Mouse (Mus musculus) neural tube, embryonic 13.5 days (tissue): Measurements from ENCODE around the gene Cenpx. TPM values are rescaled to one million over a fixed set of nuclear protein-coding genes. Genes with fewer than 3 reads are reported as not detected.
"Not testable (repeated sequence)": the region's sequence is repeated elsewhere in the genome, so short reads cannot be mapped to it uniquely, and the experiment has no call there.

ENCODE experiments used
- ATAC-seq: fragments of 200-750 bp; cut with Nextera tagmentation; 2 replicates; pipeline ENCODE4 v1.8.0; 2017; ENCODE audit warnings: low read depth, mild to moderate bottlenecking, moderate TSS enrichment, moderate library complexity
- H3K27ac ChIP-seq: fragments of 300-500 bp; sonication (generic); replicated peaks from 2 replicates; pipeline ENCODE4 v1.5.1; 2015; ENCODE audit warnings: moderate library complexity, mild to moderate bottlenecking, inconsistent platforms
- H3K27me3 ChIP-seq: fragments of 300-500 bp; sonication (generic); 2 replicates; pipeline ENCODE4 v1.6.1; 2015; ENCODE audit warnings: mild to moderate bottlenecking, inconsistent platforms
- H3K36me3 ChIP-seq: fragments of 300-500 bp; sonication (generic); 2 replicates; pipeline ENCODE4 v1.6.1; 2015; ENCODE audit warnings: mild to moderate bottlenecking, inconsistent platforms
- H3K4me1 ChIP-seq: fragments of 300-500 bp; sonication (generic); replicated peaks from 2 replicates; pipeline ENCODE4 v1.6.1; 2015; ENCODE audit warnings: inconsistent platforms
- H3K4me2 ChIP-seq: fragments of 300-500 bp; sonication (generic); 2 replicates; pipeline ENCODE4 v1.6.1; 2015; ENCODE audit warnings: inconsistent platforms, mild to moderate bottlenecking, moderate library complexity
- H3K4me3 ChIP-seq: fragments of 300-500 bp; sonication (generic); 2 replicates; pipeline ENCODE4 v1.5.1; 2015; ENCODE audit warnings: mild to moderate bottlenecking, inconsistent platforms
- H3K9ac ChIP-seq: fragments of 300-500 bp; sonication (generic); 2 replicates; pipeline ENCODE4 v1.6.1; 2015; ENCODE audit warnings: moderate library complexity, mild to moderate bottlenecking, inconsistent platforms
- H3K9me3 ChIP-seq: fragments of 300-500 bp; sonication (generic); 2 replicates; pipeline ENCODE4 v1.6.1; 2016; ENCODE audit warnings: inconsistent platforms
- WGBS: fragments of 180-500 bp; shearing (Covaris S2); methylation state at CpG from one replicate; pipeline ENCODE4 v1.1.7; 2015; 5-methylcytosine and 5-hydroxymethylcytosine counted together
- polyA plus RNA-seq: library from polyadenylated mRNA; unstranded; fragments of >200 nt; fragmentation: Nextera tagmentation; extraction: Ambion mirVana; gene quantifications from 2 replicates; pipeline ENCODE4 v1.2.1, GENCODE M21; 2015

Cenpx gene
- polyA plus RNA-seq, 1 experiment from 2014 or later: 101 TPM

DNA sequence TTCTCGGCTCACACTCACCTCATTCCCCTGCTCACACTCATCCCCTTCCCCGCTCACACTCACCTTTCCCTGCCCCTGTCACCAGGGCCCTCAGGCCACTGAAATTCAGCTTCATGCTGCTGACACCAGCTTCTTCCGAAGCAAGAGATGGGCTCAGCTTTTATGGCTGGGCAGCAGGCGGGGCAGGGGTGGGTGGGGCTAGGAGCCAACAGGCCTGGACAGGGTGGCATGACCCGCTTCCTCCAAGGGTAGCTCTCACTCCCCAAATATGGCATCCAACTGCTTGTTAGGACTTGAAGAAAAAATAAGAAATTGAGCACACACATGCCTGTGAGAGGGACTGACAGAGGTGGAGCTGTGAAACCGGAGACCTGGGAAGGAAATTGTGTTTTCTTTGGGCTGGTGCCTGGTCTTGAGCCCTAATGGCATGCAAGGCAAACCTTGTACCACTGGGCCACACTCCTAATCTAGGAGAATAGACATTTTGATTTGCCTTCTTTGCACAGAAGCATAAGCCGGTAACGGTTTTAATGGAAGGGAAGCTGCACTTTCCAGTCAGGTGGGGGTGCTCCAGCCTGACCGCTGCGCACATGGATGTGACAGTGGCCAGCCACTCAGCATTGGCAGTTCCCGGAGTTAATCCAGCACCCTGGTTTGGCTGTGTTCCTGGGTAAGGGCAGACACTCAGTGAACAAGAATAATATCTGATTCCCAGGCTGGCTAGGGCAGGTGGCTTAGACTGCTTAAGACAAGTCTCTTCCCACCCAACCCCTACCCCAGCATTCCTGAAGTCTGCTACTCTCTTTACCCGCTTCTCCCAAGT is 18.5 kb upstream of the Cenpx start, which contains the start of gene Cbr2:
Gene Cbr2 (minus strand): TSS at position 257 of the 823 bp plus-strand sequence.
- 68% methylated on average over 12 of the region's 12 CpGs for WGBS
- Histone ChIP-seq H3K9me3 (no peaks in the 10 kb centered on the region), H3K27ac (no peak within 1 kb of the TSS), H3K4me2 (no peak within 1 kb of the TSS), H3K4me3 (no peak within 1 kb of the TSS), H3K4me1 (0 out of 2 replicates have a peak, but pooled peaks cover 4% of the 10 kb centered on the region), H3K36me3 (no peaks in the 10 kb centered on the region), H3K9ac (no peak within 1 kb of the TSS), H3K27me3 (peaks cover 6% of the 10 kb centered on the region)
- no peak for ATAC-seq

- ATAC-seq: no peak
- no peak overlapping the region for H3K9ac ChIP-seq
- H3K4me3 ChIP-seq: no peak overlapping the region
- no peaks in the 10 kb centered on the region for H3K36me3 ChIP-seq
- no peaks in the 10 kb centered on the region for H3K9me3 ChIP-seq
- 100% methylated on average over 1 of the region's 1 CpGs for WGBS
- H3K27ac ChIP-seq: no peak overlapping the region
- H3K4me2 ChIP-seq: no peak overlapping the region
- H3K4me1 ChIP-seq: peaks cover 10% of the 10 kb centered on the region
- peaks cover 6% of the 10 kb centered on the region for H3K27me3 ChIP-seq
Observed at GRCm38 (mm10) chr11:120731395-120731794, 17.9 kb upstream of the Cenpx start.

- Histone ChIP-seq H3K4me1 (peaks cover 14% of the 10 kb centered on the region), H3K27me3 (peaks cover 7% of the 10 kb centered on the region), H3K9ac (no peak overlapping the region), H3K4me2 (no peak overlapping the region), H3K27ac (no peak overlapping the region), H3K36me3 (no peaks in the 10 kb centered on the region), H3K9me3 (no peaks in the 10 kb centered on the region), H3K4me3 (no peak overlapping the region)
- WGBS: 88% methylated on average over 10 of the region's 10 CpGs
- ATAC-seq: no peak
Observed at GRCm38 (mm10) chr11:120730331-120730870, 16.9 kb upstream of the Cenpx start.

GRCm38 (mm10) chr11:120729432-120730050 is 16.0 kb upstream of the Cenpx start:
- peaks cover 14% of the 10 kb centered on the region for H3K4me1 ChIP-seq
- 3% methylated on average over 18 of the region's 21 CpGs for WGBS
- not testable (repeated sequence) for H3K9me3 ChIP-seq, H3K9ac ChIP-seq, H3K36me3 ChIP-seq, ATAC-seq, H3K27ac ChIP-seq, H3K4me3 ChIP-seq, H3K27me3 ChIP-seq
- H3K4me2 ChIP-seq: peak overlapping the region; percentile 35

DNA sequence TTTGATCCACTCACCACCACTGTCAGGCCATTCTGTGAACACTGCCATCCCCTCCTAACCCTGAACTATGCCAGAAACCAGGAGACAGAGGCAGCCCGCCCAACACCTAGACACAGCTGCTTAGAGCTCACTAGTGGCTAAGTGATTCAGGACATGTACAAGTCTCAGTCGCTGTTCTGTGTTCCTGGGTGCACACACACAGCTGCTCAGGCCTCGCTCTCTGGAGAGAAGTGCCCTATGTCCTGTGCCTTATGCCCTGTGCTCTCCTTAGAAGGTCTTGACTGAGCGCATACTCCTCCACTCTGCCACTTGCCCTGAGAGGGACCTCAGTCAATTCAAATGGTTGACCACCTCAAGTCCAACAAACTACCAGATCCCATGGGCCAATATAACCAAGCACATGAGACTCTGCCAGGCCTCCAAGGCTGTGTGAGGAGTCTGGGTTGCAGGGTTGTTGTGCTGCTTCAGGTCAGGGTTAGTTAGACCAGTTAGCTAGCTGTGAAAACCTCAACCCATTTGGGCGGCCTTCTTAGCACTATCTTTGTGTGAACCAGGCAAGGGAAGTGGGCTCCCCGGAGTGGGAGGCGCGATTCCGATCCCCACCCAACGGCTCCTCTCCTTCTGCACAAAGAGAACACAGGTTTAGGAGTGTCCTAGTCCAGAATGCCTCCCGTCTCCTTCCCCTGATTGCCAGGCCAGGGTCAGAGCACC is 15.1 kb upstream of the Cenpx start:
- ATAC-seq: no peak
- no peaks in the 10 kb centered on the region for H3K9me3 ChIP-seq
- H3K4me2 ChIP-seq: no peak overlapping the region
- peaks cover 10% of the 10 kb centered on the region for H3K27me3 ChIP-seq
- no peak overlapping the region for H3K9ac ChIP-seq
- H3K4me1 ChIP-seq: peaks cover 14% of the 10 kb centered on the region
- no peak overlapping the region for H3K4me3 ChIP-seq
- H3K36me3 ChIP-seq: peaks cover 6% of the 10 kb centered on the region; the same call in 1 of the 2 replicates
- 68% methylated on average over 11 of the region's 11 CpGs for WGBS
- no peak overlapping the region for H3K27ac ChIP-seq

GRCm38 (mm10) chr11:120727564-120727963 is 14.0 kb upstream of the Cenpx start:
- peak overlapping the region; percentile 81 for H3K4me2 ChIP-seq
- no peak overlapping the region for H3K9ac ChIP-seq
- H3K4me1 ChIP-seq: peaks cover 18% of the 10 kb centered on the region
- peaks cover 11% of the 10 kb centered on the region; the same call in 1 of the 2 replicates for H3K36me3 ChIP-seq
- no peaks in the 10 kb centered on the region for H3K9me3 ChIP-seq
- no peak for ATAC-seq
- H3K27me3 ChIP-seq: peaks cover 13% of the 10 kb centered on the region
- no peak overlapping the region for H3K4me3 ChIP-seq
- no peak overlapping the region for H3K27ac ChIP-seq
- 59% methylated on average over 12 of the region's 12 CpGs for WGBS

- peaks cover 17% of the 10 kb centered on the region for H3K27me3 ChIP-seq
Observed at GRCm38 (mm10) chr11:120727169-120727527, 13.6 kb upstream of the Cenpx start, which contains the start of gene Dcxr. Dcxr (minus strand) TSS chr11:120727281.

GRCm38 (mm10) chr11:120726243-120727168 is 13.0 kb upstream of the Cenpx start:
- Histone ChIP-seq H3K36me3 (peaks cover 11% of the 10 kb centered on the region; the same call in 1 of the 2 replicates), H3K9me3 (no peaks in the 10 kb centered on the region), H3K4me2 (peak overlapping the region; percentile 81), H3K4me3 (peak overlapping the region; percentile 55), H3K27ac (no peak overlapping the region), H3K4me1 (peaks cover 28% of the 10 kb centered on the region), H3K9ac (peak overlapping the region; percentile 77), H3K27me3 (peaks cover 18% of the 10 kb centered on the region)
- WGBS: 16% methylated on average over 36 of the region's 36 CpGs
- peak; percentile 24; the same call in 1 of the 2 replicates for ATAC-seq

More at GRCm38 (mm10) chr11:120727169-120727527, 13.6 kb upstream of the Cenpx start, which contains the start of gene Dcxr:
- H3K9ac ChIP-seq: peak within 1 kb of the TSS; percentile 77
- H3K4me2 ChIP-seq: peak within 1 kb of the TSS; percentile 81
- H3K4me3 ChIP-seq: peak within 1 kb of the TSS; percentile 55
- no peaks in the 10 kb centered on the region for H3K9me3 ChIP-seq
- H3K27ac ChIP-seq: no peak within 1 kb of the TSS
- peaks cover 11% of the 10 kb centered on the region; the same call in 1 of the 2 replicates for H3K36me3 ChIP-seq
- peak; percentile 85 for ATAC-seq
- H3K4me1 ChIP-seq: peaks cover 22% of the 10 kb centered on the region
- WGBS: under 1% methylated on average over 14 of the region's 14 CpGs

GRCm38 (mm10) chr11:120723509-120723908 is 10.0 kb upstream of the Cenpx start:
- WGBS: 87% methylated on average over 7 of the region's 7 CpGs
- Histone ChIP-seq H3K4me2 (no peak overlapping the region), H3K4me1 (peaks cover 33% of the 10 kb centered on the region), H3K27ac (no peak overlapping the region), H3K4me3 (no peak overlapping the region), H3K27me3 (peaks cover 12% of the 10 kb centered on the region), H3K36me3 (peaks cover 27% of the 10 kb centered on the region), H3K9ac (0 out of 2 replicates have a peak overlapping the region, but pooled peaks have one; percentile 26), H3K9me3 (no peaks in the 10 kb centered on the region)
- no peak for ATAC-seq

DNA sequence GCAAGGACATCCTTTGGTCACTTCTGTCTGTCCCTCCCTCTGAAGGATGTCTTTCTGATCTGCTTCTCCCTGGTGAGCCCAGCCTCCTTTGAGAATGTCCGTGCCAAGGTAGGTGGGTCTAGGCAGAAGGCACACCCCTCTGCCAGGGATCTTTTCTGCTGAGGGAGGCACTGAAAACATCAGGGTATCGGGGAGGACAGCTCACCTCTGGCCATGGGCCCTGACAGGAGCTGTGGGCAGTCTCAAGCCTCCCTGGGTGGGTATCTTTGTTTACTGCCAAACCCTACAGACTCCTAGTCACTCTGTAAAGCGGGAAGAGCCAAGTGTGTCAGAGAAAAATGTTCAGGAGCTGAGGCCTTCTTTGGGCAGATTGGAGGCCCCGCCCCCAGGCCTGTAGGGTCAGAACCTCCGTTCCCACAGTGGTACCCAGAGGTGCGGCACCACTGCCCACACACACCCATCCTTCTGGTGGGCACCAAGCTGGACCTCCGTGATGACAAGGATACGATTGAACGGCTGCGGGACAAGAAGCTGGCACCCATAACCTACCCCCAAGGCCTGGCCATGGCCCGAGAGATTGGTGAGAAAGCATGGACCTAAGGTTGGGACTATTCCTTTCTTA is 9.3 kb upstream of the Cenpx start:
- peaks cover 33% of the 10 kb centered on the region for H3K36me3 ChIP-seq
- H3K9ac ChIP-seq: peak overlapping the region; percentile 93
- peaks cover 12% of the 10 kb centered on the region for H3K27me3 ChIP-seq
- H3K27ac ChIP-seq: no peak overlapping the region
- H3K9me3 ChIP-seq: no peaks in the 10 kb centered on the region
- H3K4me1 ChIP-seq: peaks cover 33% of the 10 kb centered on the region
- no peak for ATAC-seq
- peak overlapping the region; percentile 96 for H3K4me2 ChIP-seq
- H3K4me3 ChIP-seq: peak overlapping the region; percentile 66
- 88% methylated on average over 11 of the region's 11 CpGs for WGBS
